Mouse (Mus musculus): ENCODE results near the gene Rpa1.

DNA sequence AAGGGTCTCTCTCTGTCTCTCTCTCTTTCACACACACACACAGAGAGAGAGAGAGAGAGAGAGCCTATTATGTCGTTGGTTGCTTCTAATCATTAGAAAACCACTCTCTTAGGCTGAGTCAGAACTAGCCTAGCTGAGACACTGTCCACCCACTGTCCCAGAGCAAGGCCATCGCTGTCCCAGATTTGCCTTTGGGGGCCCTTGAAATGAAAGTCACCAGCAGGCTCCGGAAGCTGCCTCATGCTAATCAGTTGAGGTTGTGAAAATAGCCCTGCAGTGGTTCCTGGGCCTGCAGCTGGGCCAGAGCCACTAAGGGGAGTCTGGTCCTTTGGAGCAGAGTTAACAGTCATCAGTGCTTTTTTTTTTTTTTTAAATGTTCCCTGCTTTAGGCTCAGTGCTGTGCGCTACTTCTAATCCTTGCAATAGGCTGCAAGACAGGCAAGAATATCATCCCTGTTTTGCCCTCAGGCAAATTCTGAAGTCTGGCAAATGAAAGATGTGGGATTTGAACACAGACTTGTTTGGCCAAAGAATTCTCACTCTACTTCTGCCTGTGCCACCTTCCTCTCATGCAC lies 62.1 kb downstream of the Rpa1 start:
- no peak for TF ChIP-seq GATA1 (IDR thresholded peaks at IDR 0.05; ENCODE audit: borderline replicate concordance, low read length)
- no peak for TF ChIP-seq FLI1 (IDR thresholded peaks at IDR 0.05; ENCODE audit: low read length)
